Mouse (Mus musculus): Measurements from ENCODE around the gene Lpar3.

DNA sequence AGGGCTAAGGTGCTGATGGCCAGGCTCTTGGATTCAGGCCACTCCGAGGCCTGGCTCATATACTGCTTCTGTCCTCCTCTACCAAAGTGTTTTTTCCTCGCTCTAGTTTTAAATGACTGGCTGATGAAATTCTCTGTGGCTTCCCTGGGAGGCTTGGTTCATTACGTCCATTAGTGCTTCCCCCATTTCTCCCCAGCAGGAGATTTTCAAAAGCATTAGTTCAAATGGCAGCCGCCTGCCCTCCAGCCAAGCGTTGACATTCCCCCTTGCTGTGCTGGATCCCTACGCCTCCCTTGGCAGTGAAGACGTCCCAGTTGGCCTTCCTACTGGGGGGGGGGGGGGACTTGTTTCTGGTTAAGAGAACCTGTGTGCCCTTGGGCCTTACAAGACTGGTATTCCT, 113.3 kb downstream of the Lpar3 start:
- no peak for TF ChIP-seq POLR2A (IDR thresholded peaks at IDR 0.05; ENCODE audit: insufficient read depth, low read depth, low read length)
- TF ChIP-seq CTCF (IDR thresholded peaks at IDR 0.05): no peak
- no peak for TF ChIP-seq EP300 (IDR thresholded peaks at IDR 0.05; ENCODE audit: insufficient read depth, low read depth, low read length)

All from heart, adult 2 months (tissue).